ENCODE assay signal across 21 mouse cellular contexts in genomic region chr3:4797567-4797940, GRCm38 (mm10).
DNase-seq lines count a peak whose midpoint lies in the region; ATAC-seq lines count a peak whose summit lies in the region.
"Had no signal": no experiment of that assay in that cellular context is flagged by ENCODE, and none has a peak within 500 bp of the region (broad histone marks: within the 10 kb centered on the region; RNA-seq: fewer than 3 reads in every experiment).

No protein-coding gene starts in this region.

- H3K36me3 ChIP-seq in neural tube, embryonic 12.5 days: no peaks in the 10 kb centered on the region
- no peaks in the 10 kb centered on the region for H3K36me3 ChIP-seq in forebrain, embryonic 15.5 days
- no peaks in the 10 kb centered on the region for H3K36me3 ChIP-seq in midbrain, embryonic 15.5 days (replicated peaks)
- H3K36me3 ChIP-seq in intestine, embryonic 15.5 days: no peaks in the 10 kb centered on the region
- no peaks in the 10 kb centered on the region for H3K36me3 ChIP-seq in kidney, embryonic 14.5 days (ENCODE audit: control insufficient read depth, insufficient read depth, low read length)
- H3K36me3 ChIP-seq: embryonic facial prominence, embryonic 10.5 days; limb, embryonic 12.5 days; liver, embryonic 13.5 days; lung, embryonic 15.5 days had no signal

- H3K4me2 ChIP-seq in neural tube, embryonic 12.5 days (replicated peaks): peak overlapping the region; percentile 37; the same call in 1 of the 2 replicates
- peak overlapping the region; percentile 48 for H3K4me2 ChIP-seq in forebrain, embryonic 15.5 days (replicated peaks)
- H3K4me2 ChIP-seq in midbrain, embryonic 15.5 days: peak overlapping the region; percentile 47
- H3K4me2 ChIP-seq in intestine, embryonic 15.5 days (replicated peaks): no peak overlapping the region
- H3K4me2 ChIP-seq in kidney, embryonic 14.5 days (replicated peaks; ENCODE audit: low read depth, low read length): no peak overlapping the region
- H3K4me2 ChIP-seq: limb, embryonic 12.5 days; liver, embryonic 13.5 days; lung, embryonic 15.5 days had no signal

- no peak for ATAC-seq in neural tube, embryonic 12.5 days (ENCODE audit: low FRiP score, low read depth)
- ATAC-seq in forebrain, embryonic 15.5 days (replicated peaks): no peak
- no peak for ATAC-seq in midbrain, embryonic 15.5 days (replicated peaks)
- no peak for ATAC-seq in intestine, embryonic 15.5 days
- ATAC-seq in kidney, embryonic 14.5 days (ENCODE audit: low FRiP score, low TSS enrichment): no peak
- ATAC-seq: activated CD4-positive, CD25-positive, alpha-beta regulatory T cell, adult 4 months; Patski had no signal

- no peak overlapping the region for H3K9ac ChIP-seq in neural tube, embryonic 12.5 days
- H3K9ac ChIP-seq in forebrain, embryonic 15.5 days (replicated peaks): peak overlapping the region; percentile 26
- H3K9ac ChIP-seq in midbrain, embryonic 15.5 days: peak overlapping the region; percentile 35
- no peak overlapping the region for H3K9ac ChIP-seq in intestine, embryonic 15.5 days
- H3K9ac ChIP-seq in kidney, embryonic 14.5 days (ENCODE audit: low read depth, low read length): no peak overlapping the region
- H3K9ac ChIP-seq: limb, embryonic 12.5 days; liver, embryonic 13.5 days; lung, embryonic 15.5 days had no signal

- no peak overlapping the region for H3K27ac ChIP-seq in neural tube, embryonic 12.5 days
- peak overlapping the region; percentile 60 for H3K27ac ChIP-seq in forebrain, embryonic 15.5 days (replicated peaks)
- H3K27ac ChIP-seq in midbrain, embryonic 15.5 days: peak overlapping the region; percentile 72
- no peak overlapping the region for H3K27ac ChIP-seq in intestine, embryonic 15.5 days
- no peak overlapping the region for H3K27ac ChIP-seq in kidney, embryonic 14.5 days (ENCODE audit: low read depth, low read length)
- H3K27ac ChIP-seq: embryonic facial prominence, embryonic 10.5 days; kidney, postnatal 0 days; limb, embryonic 12.5 days; liver, embryonic 13.5 days; lung, embryonic 15.5 days; macrophage had no signal

- no peaks in the 10 kb centered on the region for H3K9me3 ChIP-seq in neural tube, embryonic 12.5 days
- H3K9me3 ChIP-seq in forebrain, embryonic 15.5 days: no peaks in the 10 kb centered on the region
- no peaks in the 10 kb centered on the region for H3K9me3 ChIP-seq in midbrain, embryonic 15.5 days
- H3K9me3 ChIP-seq in intestine, embryonic 15.5 days: no peaks in the 10 kb centered on the region
- H3K9me3 ChIP-seq in kidney, embryonic 14.5 days (ENCODE audit: control insufficient read depth, low read length): no peaks in the 10 kb centered on the region
- H3K9me3 ChIP-seq: embryonic facial prominence, embryonic 10.5 days; limb, embryonic 12.5 days; liver, embryonic 13.5 days; lung, embryonic 15.5 days had no signal

- WGBS in neural tube, embryonic 12.5 days: 55% methylated on average over 6 of the region's 6 CpGs
- WGBS in forebrain, embryonic 15.5 days: 12% methylated on average over 6 of the region's 6 CpGs
- WGBS in midbrain, embryonic 15.5 days: 35% methylated on average over 6 of the region's 6 CpGs
- WGBS in intestine, embryonic 15.5 days: 81% methylated on average over 6 of the region's 6 CpGs
- 81% methylated on average over 6 of the region's 6 CpGs for WGBS in kidney, embryonic 14.5 days

- H3K27me3 ChIP-seq in neural tube, embryonic 12.5 days (replicated peaks): no peaks in the 10 kb centered on the region
- H3K27me3 ChIP-seq in forebrain, embryonic 15.5 days: no peaks in the 10 kb centered on the region
- no peaks in the 10 kb centered on the region for H3K27me3 ChIP-seq in midbrain, embryonic 15.5 days (replicated peaks)
- H3K27me3 ChIP-seq in intestine, embryonic 15.5 days (replicated peaks): no peaks in the 10 kb centered on the region
- H3K27me3 ChIP-seq in kidney, embryonic 14.5 days (ENCODE audit: control insufficient read depth, insufficient read depth, low read length): no peaks in the 10 kb centered on the region
- H3K27me3 ChIP-seq: limb, embryonic 12.5 days; liver, embryonic 13.5 days; lung, embryonic 15.5 days; Patski had no signal

- DNase-seq in neural tube, embryonic 10.5 days (ENCODE audit: extremely low spot score, low spot score): no peak
- no peak for DNase-seq in thymus, postnatal 10 days (ENCODE audit: low spot score in 2 of 2)
- DNase-seq: adrenal gland, postnatal 25 days; cerebellum, postnatal 36 days; gastrocnemius, postnatal 36 days; heart, postnatal 10 days; liver, embryonic 13.5 days; right cerebral cortex, adult 18-20 months had no signal

- no peak overlapping the region for H3K4me3 ChIP-seq in neural tube, embryonic 12.5 days
- H3K4me3 ChIP-seq in forebrain, embryonic 15.5 days: peak overlapping the region; percentile 37
- peak overlapping the region; percentile 37 for H3K4me3 ChIP-seq in midbrain, embryonic 15.5 days
- no peak overlapping the region for H3K4me3 ChIP-seq in intestine, embryonic 15.5 days (replicated peaks)
- H3K4me3 ChIP-seq in kidney, embryonic 14.5 days (ENCODE audit: low read length): no peak overlapping the region
- H3K4me3 ChIP-seq: embryonic facial prominence, embryonic 10.5 days; erythroblast, embryonic 14.5 days; limb, embryonic 12.5 days; liver, embryonic 13.5 days; lung, embryonic 15.5 days had no signal

- H3K4me1 ChIP-seq in neural tube, embryonic 12.5 days: peaks cover 4% of the 10 kb centered on the region; the same call in 1 of the 2 replicates
- peaks cover 39% of the 10 kb centered on the region for H3K4me1 ChIP-seq in forebrain, embryonic 15.5 days
- peaks cover 21% of the 10 kb centered on the region for H3K4me1 ChIP-seq in midbrain, embryonic 15.5 days
- no peaks in the 10 kb centered on the region for H3K4me1 ChIP-seq in intestine, embryonic 15.5 days (replicated peaks)
- H3K4me1 ChIP-seq in kidney, embryonic 14.5 days (ENCODE audit: control insufficient read depth, insufficient read depth, low read length): no peaks in the 10 kb centered on the region
- H3K4me1 ChIP-seq: embryonic facial prominence, embryonic 10.5 days; liver, embryonic 13.5 days; lung, embryonic 15.5 days had no signal

Comparison
In these comparisons a context has a peak if more than half of its experiments do, and no peak if none do; other contexts are left out.
1. H3K27ac ChIP-seq: peak in forebrain, embryonic 15.5 days (single experiment) and midbrain, embryonic 15.5 days (single experiment); none in neural tube, embryonic 12.5 days (single experiment), intestine, embryonic 15.5 days (single experiment) and kidney, embryonic 14.5 days (single experiment).
2. H3K4me2 ChIP-seq: peak in neural tube, embryonic 12.5 days (single experiment), forebrain, embryonic 15.5 days (single experiment) and midbrain, embryonic 15.5 days (single experiment); none in intestine, embryonic 15.5 days (single experiment) and kidney, embryonic 14.5 days (single experiment).
3. H3K4me3 ChIP-seq: peak in forebrain, embryonic 15.5 days (single experiment) and midbrain, embryonic 15.5 days (single experiment); none in neural tube, embryonic 12.5 days (single experiment), intestine, embryonic 15.5 days (single experiment) and kidney, embryonic 14.5 days (single experiment).
4. H3K9ac ChIP-seq: peak in forebrain, embryonic 15.5 days (single experiment) and midbrain, embryonic 15.5 days (single experiment); none in neural tube, embryonic 12.5 days (single experiment), intestine, embryonic 15.5 days (single experiment) and kidney, embryonic 14.5 days (single experiment).